Mouse (Mus musculus) kidney, embryonic 14.5 days (tissue): ENCODE data around the gene Ctnnbl1. TPM values are rescaled to one million over a fixed set of nuclear protein-coding genes. Genes with fewer than 3 reads are reported as not detected.

ENCODE experiments used
- ATAC-seq: fragments of 200-750 bp; cut with Nextera tagmentation; 2 replicates; pipeline ENCODE4 v1.8.0; 2017; ENCODE audit warnings: moderate number of reproducible peaks, mild to moderate bottlenecking, moderate TSS enrichment, moderate library complexity; ENCODE audit not compliant: low FRiP score, low TSS enrichment
- H3K27ac ChIP-seq: fragments of 300-500 bp; sonication (generic); 2 replicates; pipeline ENCODE4 v1.5.1; 2014; ENCODE audit warnings: low read depth, mild to moderate bottlenecking, low read length, moderate library complexity, mixed read lengths
- H3K27me3 ChIP-seq: fragments of 300-500 bp; sonication (generic); 2 replicates; pipeline ENCODE4 v1.6.1; 2014; ENCODE audit warnings: mild to moderate bottlenecking, low read length; ENCODE audit not compliant: control insufficient read depth, insufficient read depth
- H3K36me3 ChIP-seq: fragments of 300-500 bp; sonication (generic); 2 replicates; pipeline ENCODE4 v1.6.1; 2014; ENCODE audit warnings: low read length, mixed read lengths; ENCODE audit not compliant: control insufficient read depth, insufficient read depth
- H3K4me1 ChIP-seq: fragments of 300-500 bp; sonication (generic); 2 replicates; pipeline ENCODE4 v1.6.1; 2014; ENCODE audit warnings: low read length, mixed read lengths; ENCODE audit not compliant: control insufficient read depth, insufficient read depth
- H3K4me2 ChIP-seq: fragments of 300-500 bp; sonication (generic); replicated peaks from 2 replicates; pipeline ENCODE4 v1.6.1; 2014; ENCODE audit warnings: low read depth, mild to moderate bottlenecking, low read length
- H3K4me3 ChIP-seq: fragments of 300-500 bp; sonication (generic); 2 replicates; pipeline ENCODE4 v1.5.1; 2014; ENCODE audit warnings: mild to moderate bottlenecking, low read length
- H3K9ac ChIP-seq: fragments of 300-500 bp; sonication (generic); 2 replicates; pipeline ENCODE4 v1.6.1; 2014; ENCODE audit warnings: low read depth, mild to moderate bottlenecking, low read length, moderate library complexity
- H3K9me3 ChIP-seq: fragments of 300-500 bp; sonication (generic); 2 replicates; pipeline ENCODE4 v1.6.1; 2016; ENCODE audit warnings: low read length; ENCODE audit not compliant: control insufficient read depth
- WGBS: fragments of 180-500 bp; shearing (Covaris S2); extraction: QIAGEN DNeasy Blood & Tissue Kit; methylation state at CpG from one replicate; pipeline ENCODE4 v1.1.7; 2014; 5-methylcytosine and 5-hydroxymethylcytosine counted together
- polyA plus RNA-seq: library from polyadenylated mRNA; unstranded; fragments of >200 nt; fragmentation: Nextera tagmentation; extraction: Ambion mirVana; gene quantifications from 2 replicates; pipeline ENCODE4 v1.2.1, GENCODE M21; 2014

The Ctnnbl1 gene
- polyA plus RNA-seq, 1 experiment from 2014 or later, result 77.1 TPM

GRCm38 (mm10) chr2:157705777-157706158, 31.4 kb upstream of the Ctnnbl1 start:
- H3K27me3 ChIP-seq, result no peaks in the 10 kb centered on the region
- 71% methylated on average over 8 of the region's 8 CpGs for WGBS
- no peak overlapping the region for H3K4me3 ChIP-seq
- H3K9me3 ChIP-seq, result no peaks in the 10 kb centered on the region
- H3K27ac ChIP-seq, result no peak overlapping the region
- no peak for ATAC-seq
- no peaks in the 10 kb centered on the region for H3K36me3 ChIP-seq
- H3K9ac ChIP-seq, result no peak overlapping the region
- H3K4me1 ChIP-seq, result 0 out of 2 replicates have a peak, but pooled peaks cover 8% of the 10 kb centered on the region
- no peak overlapping the region for H3K4me2 ChIP-seq

GRCm38 (mm10) chr2:157707191-157707923, 29.8 kb upstream of the Ctnnbl1 start:
- H3K4me3 ChIP-seq, result no peak overlapping the region
- no peak overlapping the region for H3K4me2 ChIP-seq
- ATAC-seq, result no peak
- 0 out of 2 replicates have a peak, but pooled peaks cover 13% of the 10 kb centered on the region for H3K4me1 ChIP-seq
- no peaks in the 10 kb centered on the region for H3K9me3 ChIP-seq
- 0 out of 2 replicates have a peak overlapping the region, but pooled peaks have one; percentile 30 for H3K27ac ChIP-seq
- WGBS, result 50% methylated on average over 11 of the region's 11 CpGs
- no peaks in the 10 kb centered on the region for H3K36me3 ChIP-seq
- H3K27me3 ChIP-seq, result no peaks in the 10 kb centered on the region
- no peak overlapping the region for H3K9ac ChIP-seq

- no peak for ATAC-seq
- H3K27me3 ChIP-seq, result no peaks in the 10 kb centered on the region; the same call in 1 of the 2 replicates
- 67% methylated on average over 6 of the region's 6 CpGs for whole genome bisulfite sequencing
Observed at GRCm38 (mm10) chr2:157712677-157713076, 24.5 kb upstream of the Ctnnbl1 start.

GRCm38 (mm10) chr2:157715586-157716191, 21.5 kb upstream of the Ctnnbl1 start:
- peaks cover 21% of the 10 kb centered on the region for H3K4me1 ChIP-seq
- no peak overlapping the region for H3K4me2 ChIP-seq
- H3K9ac ChIP-seq, result no peak overlapping the region
- no peaks in the 10 kb centered on the region; the same call in 1 of the 2 replicates for H3K27me3 ChIP-seq
- H3K36me3 ChIP-seq, result no peaks in the 10 kb centered on the region
- H3K4me3 ChIP-seq, result no peak overlapping the region
- 37% methylated on average over 12 of the region's 12 CpGs for WGBS
- H3K9me3 ChIP-seq, result no peaks in the 10 kb centered on the region
- ATAC-seq, result no peak
- H3K27ac ChIP-seq, result no peak overlapping the region

More at GRCm38 (mm10) chr2:157712677-157713076, 24.5 kb upstream of the Ctnnbl1 start:
- no peaks in the 10 kb centered on the region for H3K9me3 ChIP-seq
- H3K9ac ChIP-seq, result no peak overlapping the region
- H3K4me2 ChIP-seq, result no peak overlapping the region
- H3K4me1 ChIP-seq, result peaks cover 17% of the 10 kb centered on the region
- H3K36me3 ChIP-seq, result no peaks in the 10 kb centered on the region
- no peak overlapping the region for H3K4me3 ChIP-seq
- H3K27ac ChIP-seq, result no peak overlapping the region

GRCm38 (mm10) chr2:157718441-157718840, 18.8 kb upstream of the Ctnnbl1 start:
- H3K4me2 ChIP-seq, result no peak overlapping the region
- peaks cover 14% of the 10 kb centered on the region for H3K4me1 ChIP-seq
- H3K9me3 ChIP-seq, result no peaks in the 10 kb centered on the region
- H3K4me3 ChIP-seq, result no peak overlapping the region
- no peaks in the 10 kb centered on the region for H3K27me3 ChIP-seq
- no peak overlapping the region for H3K9ac ChIP-seq
- 32% methylated on average over 4 of the region's 4 CpGs for whole genome bisulfite sequencing
- no peak overlapping the region for H3K27ac ChIP-seq
- no peak for ATAC-seq
- no peaks in the 10 kb centered on the region for H3K36me3 ChIP-seq

- no peak overlapping the region for H3K4me3 ChIP-seq
- peak overlapping the region; percentile 65 for H3K27ac ChIP-seq
- H3K9me3 ChIP-seq, result no peaks in the 10 kb centered on the region
- H3K4me2 ChIP-seq, result no peak overlapping the region; the same call in 1 of the 2 replicates
- H3K27me3 ChIP-seq, result no peaks in the 10 kb centered on the region
- WGBS, result 37% methylated on average over 8 of the region's 8 CpGs
- peaks cover 13% of the 10 kb centered on the region; the same call in 1 of the 2 replicates for H3K4me1 ChIP-seq
- peak; percentile 73 for ATAC-seq
- no peak overlapping the region for H3K9ac ChIP-seq
- H3K36me3 ChIP-seq, result no peaks in the 10 kb centered on the region
Observed at GRCm38 (mm10) chr2:157723883-157724573, 13.2 kb upstream of the Ctnnbl1 start.

- no peaks in the 10 kb centered on the region for H3K27me3 ChIP-seq
- no peaks in the 10 kb centered on the region for H3K9me3 ChIP-seq
- H3K9ac ChIP-seq, result no peak overlapping the region
- WGBS, result 34% methylated on average over 5 of the region's 5 CpGs
- peaks cover 12% of the 10 kb centered on the region; the same call in 1 of the 2 replicates for H3K4me1 ChIP-seq
- no peak overlapping the region for H3K4me3 ChIP-seq
- ATAC-seq, result peak; percentile 52; the same call in 1 of the 2 replicates
- peak overlapping the region; percentile 65; the same call in 1 of the 2 replicates for H3K27ac ChIP-seq
- no peaks in the 10 kb centered on the region for H3K36me3 ChIP-seq
- no peak overlapping the region; the same call in 1 of the 2 replicates for H3K4me2 ChIP-seq
Observed at GRCm38 (mm10) chr2:157724574-157724914, 12.7 kb upstream of the Ctnnbl1 start.

- Histone ChIP-seq H3K4me2 (no peak overlapping the region), H3K9me3 (0 out of 2 replicates have a peak, but pooled peaks cover 3% of the 10 kb centered on the region), H3K36me3 (no peaks in the 10 kb centered on the region; the same call in 1 of the 2 replicates), H3K4me1 (no peaks in the 10 kb centered on the region), H3K4me3 (no peak overlapping the region), H3K27me3 (no peaks in the 10 kb centered on the region), H3K27ac (no peak overlapping the region), H3K9ac (no peak overlapping the region)
- 76% methylated on average over 7 of the region's 7 CpGs for WGBS
- no peak for ATAC-seq
Observed at GRCm38 (mm10) chr2:157744619-157745018, 7.4 kb downstream of the Ctnnbl1 start.
